Mouse (Mus musculus): Measurements from ENCODE around the gene Scand1.

The Scand1 gene

GRCm38 (mm10) chr2:156312297-156312897, at the start of gene Scand1, which contains the start of gene Cnbd2:
TSS of gene Scand1 (minus strand) at chr2:156312704.
TSS of gene Cnbd2 (plus strand) at chr2:156312299.
- DNase-seq (ENCODE audit: low spot score), result peak; percentile 88

- DNase-seq (ENCODE audit: low spot score), result no peak
These were observed 43.5 kb upstream of the Scand1 start for GRCm38 (mm10) chr2:156356031-156356430.

GRCm38 (mm10) chr2:156353265-156353692, 40.8 kb upstream of the Scand1 start:
- peak; percentile 77 for DNase-seq (ENCODE audit: low spot score)

- DNase-seq (ENCODE audit: low spot score), result no peak
These were observed 40.1 kb upstream of the Scand1 start for GRCm38 (mm10) chr2:156352413-156353165.

- DNase-seq (ENCODE audit: low spot score), result no peak
These were observed 38.7 kb upstream of the Scand1 start for GRCm38 (mm10) chr2:156351243-156351642.

- no peak for DNase-seq (ENCODE audit: low spot score)
These were observed 36.9 kb upstream of the Scand1 start for GRCm38 (mm10) chr2:156349286-156349848.

GRCm38 (mm10) chr2:156348812-156349211, 36.3 kb upstream of the Scand1 start:
- no peak for DNase-seq (ENCODE audit: low spot score)

- peak; percentile 42 for DNase-seq (ENCODE audit: low spot score)
These were observed 32.5 kb upstream of the Scand1 start for GRCm38 (mm10) chr2:156344775-156345532.

- no peak for DNase-seq (ENCODE audit: low spot score)
These were observed 27.6 kb upstream of the Scand1 start for GRCm38 (mm10) chr2:156340078-156340477.

- DNase-seq (ENCODE audit: low spot score), result no peak
These were observed 19.0 kb upstream of the Scand1 start for GRCm38 (mm10) chr2:156331446-156331965.

- no peak for DNase-seq (ENCODE audit: low spot score)
These were observed 18.2 kb upstream of the Scand1 start for GRCm38 (mm10) chr2:156330681-156331080.

- DNase-seq (ENCODE audit: low spot score), result peak; percentile 80
These were observed 12.2 kb upstream of the Scand1 start for GRCm38 (mm10) chr2:156324681-156325080.

- DNase-seq (ENCODE audit: low spot score), result peak; percentile 65
These were observed 11.6 kb upstream of the Scand1 start for GRCm38 (mm10) chr2:156324116-156324588.

- DNase-seq (ENCODE audit: low spot score), result no peak
These were observed 9.0 kb upstream of the Scand1 start for GRCm38 (mm10) chr2:156321538-156321937.

- no peak for DNase-seq (ENCODE audit: low spot score)
These were observed 6.0 kb upstream of the Scand1 start for GRCm38 (mm10) chr2:156318491-156318890.

GRCm38 (mm10) chr2:156314811-156315210, 2.3 kb upstream of the Scand1 start:
- no peak for DNase-seq (ENCODE audit: low spot score)

GRCm38 (mm10) chr2:156313153-156313552, 649 bp upstream of the Scand1 start:
- peak; percentile 24 for DNase-seq (ENCODE audit: low spot score)

GRCm38 (mm10) chr2:156311841-156312291, 638 bp downstream of the Scand1 start:
- peak; percentile 63 for DNase-seq (ENCODE audit: low spot score)

- DNase-seq (ENCODE audit: low spot score), result no peak
These were observed 1.1 kb downstream of the Scand1 start for GRCm38 (mm10) chr2:156311441-156311840.

- DNase-seq (ENCODE audit: low spot score), result no peak
These were observed 1.6 kb downstream of the Scand1 start for GRCm38 (mm10) chr2:156310945-156311344.

- no peak for DNase-seq (ENCODE audit: low spot score)
These were observed 2.0 kb downstream of the Scand1 start for GRCm38 (mm10) chr2:156310455-156310854.

GRCm38 (mm10) chr2:156309948-156310347, 2.6 kb downstream of the Scand1 start:
- no peak for DNase-seq (ENCODE audit: low spot score)

Measured in MN1 (cell line).